Mouse (Mus musculus) spleen, postnatal 14 days (tissue): ENCODE measurements around the gene Psmb8.

Source experiments
- DNase-seq, 2 experiments: peaks; one replicate each; pipeline ENCODE4 v3.0.0; 2021 to 2022; ENCODE audit warnings: low spot score in 2 of 2

Gene Psmb8

GRCm38 (mm10) chr17:34193468-34193867 is 4.1 kb upstream of the Psmb8 start:
- no peak for DNase-seq

DNA sequence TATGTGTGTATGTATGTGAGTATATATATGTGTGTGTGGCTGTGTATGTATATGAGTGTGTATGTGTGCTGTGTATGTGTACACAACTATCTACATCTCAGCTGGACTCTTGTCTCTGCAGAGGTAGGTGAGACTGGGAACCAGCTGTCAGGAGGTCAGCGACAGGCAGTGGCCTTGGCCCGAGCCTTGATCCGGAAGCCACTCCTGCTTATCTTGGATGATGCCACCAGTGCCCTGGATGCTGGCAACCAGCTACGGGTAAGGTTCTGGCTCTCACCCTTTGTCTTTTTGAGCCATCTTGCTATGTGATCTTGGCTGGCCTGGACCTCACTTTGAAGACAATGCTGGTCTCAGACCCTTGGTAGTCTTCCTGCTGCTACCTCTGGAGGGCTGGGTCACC is 2.8 kb upstream of the Psmb8 start:
- no peak for DNase-seq

- DNase-seq, result peak; percentile 47 to 60
Observed at GRCm38 (mm10) chr17:34196491-34196890, 1.0 kb upstream of the Psmb8 start.

DNA sequence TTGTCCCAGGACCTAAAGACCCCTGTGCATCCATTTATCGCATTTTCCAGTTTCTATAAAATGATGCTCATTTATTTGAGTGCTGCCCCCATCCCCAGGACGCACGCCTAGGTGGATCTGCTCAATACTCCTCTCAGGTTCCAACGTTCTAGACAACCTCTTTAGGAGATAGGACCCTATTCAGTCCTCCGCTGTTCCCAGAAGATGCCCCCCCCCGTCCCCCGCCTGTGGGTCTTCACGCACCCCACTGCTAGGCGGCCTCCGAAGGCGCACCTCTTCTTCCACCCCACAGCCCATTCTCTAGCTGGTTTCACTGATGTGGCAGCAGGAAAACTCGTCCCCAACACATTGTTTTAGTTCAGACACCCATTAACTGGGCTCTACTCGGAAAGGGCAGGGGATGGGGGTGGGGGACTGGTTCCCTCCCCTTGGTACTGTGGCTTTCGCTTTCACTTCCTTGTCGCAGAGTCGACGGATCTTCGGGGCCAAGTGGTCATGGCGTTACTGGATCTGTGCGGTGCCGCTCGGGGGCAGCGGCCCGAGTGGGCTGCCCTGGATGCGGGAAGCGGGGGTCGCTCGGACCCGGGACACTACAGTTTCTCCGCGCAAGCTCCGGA is 491 bp downstream of the Psmb8 start:
- peak; percentile 40 to 66 for DNase-seq

DNA sequence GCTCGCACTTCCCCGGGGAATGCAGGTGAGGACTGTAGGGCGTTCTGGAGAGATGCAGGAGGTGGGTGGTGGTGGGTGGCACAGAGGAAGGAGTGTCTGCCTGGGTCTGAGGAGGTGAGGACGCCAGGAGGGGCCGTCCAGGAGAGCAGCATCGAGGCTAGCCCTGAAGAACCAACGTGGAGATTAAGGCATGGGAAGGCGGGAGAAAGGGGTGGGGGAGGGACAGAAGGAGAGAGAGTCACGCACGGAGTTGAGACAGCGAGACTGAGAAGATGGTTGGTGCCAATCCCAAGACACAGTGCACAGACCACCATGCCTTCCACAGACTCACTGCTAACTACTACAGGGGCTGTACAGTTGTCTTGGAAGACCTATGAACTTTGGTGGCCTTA is 996 bp downstream of the Psmb8 start:
- no peak for DNase-seq

DNA sequence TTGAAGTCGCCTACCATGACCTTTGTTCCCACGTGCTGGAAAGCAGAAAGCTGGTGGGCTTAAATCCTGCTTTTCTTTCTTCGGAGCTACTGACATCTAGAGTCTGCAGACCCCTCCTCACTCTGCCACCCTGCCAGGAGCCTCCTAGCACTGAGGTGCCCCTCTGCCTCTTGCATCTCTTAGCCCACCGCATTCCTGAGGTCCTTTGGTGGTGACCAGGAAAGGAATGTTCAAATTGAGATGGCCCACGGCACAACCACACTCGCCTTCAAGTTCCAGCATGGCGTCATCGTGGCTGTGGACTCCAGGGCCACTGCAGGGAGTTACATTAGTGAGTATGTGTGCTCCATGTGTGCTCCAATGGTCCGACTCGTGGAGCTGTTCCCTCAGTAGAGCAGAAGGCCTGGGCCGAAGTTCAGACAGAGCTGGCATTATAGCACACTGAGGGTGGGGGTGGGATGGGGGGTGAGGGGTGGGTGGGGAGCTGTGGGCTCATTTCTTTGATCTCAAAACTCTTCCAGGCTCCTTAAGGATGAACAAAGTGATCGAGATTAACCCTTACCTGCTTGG is 1.6 kb downstream of the Psmb8 start:
- no peak for DNase-seq

DNA sequence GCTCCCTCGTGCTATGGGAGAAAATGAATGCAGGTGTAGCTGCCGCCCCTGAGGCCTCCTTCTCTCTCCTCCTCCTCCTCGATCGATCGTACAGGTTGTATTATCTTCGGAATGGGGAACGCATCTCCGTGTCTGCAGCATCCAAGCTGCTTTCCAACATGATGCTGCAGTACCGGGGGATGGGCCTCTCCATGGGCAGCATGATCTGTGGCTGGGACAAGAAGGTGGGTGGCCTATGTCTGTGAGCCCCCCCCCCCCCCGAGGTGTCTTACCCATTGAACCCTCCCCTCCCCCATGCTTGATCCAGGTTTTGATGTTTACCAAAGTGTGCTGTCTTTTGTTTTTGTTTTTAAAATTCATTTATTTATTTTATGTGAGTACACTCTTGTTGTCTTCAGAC is 2.5 kb downstream of the Psmb8 start:
- no peak for DNase-seq

- no peak for DNase-seq
Observed at GRCm38 (mm10) chr17:34200772-34201505, 3.4 kb downstream of the Psmb8 start.

- DNase-seq, result no peak
Observed at GRCm38 (mm10) chr17:34201506-34202055, 4.1 kb downstream of the Psmb8 start.

- no peak for DNase-seq
Observed at GRCm38 (mm10) chr17:34202760-34203442, 5.4 kb downstream of the Psmb8 start.

GRCm38 (mm10) chr17:34203444-34203843 is 5.9 kb downstream of the Psmb8 start, which contains the start of gene Tap2:
Tap2 (plus strand) TSS chr17:34203527.
- no peak for DNase-seq

DNA sequence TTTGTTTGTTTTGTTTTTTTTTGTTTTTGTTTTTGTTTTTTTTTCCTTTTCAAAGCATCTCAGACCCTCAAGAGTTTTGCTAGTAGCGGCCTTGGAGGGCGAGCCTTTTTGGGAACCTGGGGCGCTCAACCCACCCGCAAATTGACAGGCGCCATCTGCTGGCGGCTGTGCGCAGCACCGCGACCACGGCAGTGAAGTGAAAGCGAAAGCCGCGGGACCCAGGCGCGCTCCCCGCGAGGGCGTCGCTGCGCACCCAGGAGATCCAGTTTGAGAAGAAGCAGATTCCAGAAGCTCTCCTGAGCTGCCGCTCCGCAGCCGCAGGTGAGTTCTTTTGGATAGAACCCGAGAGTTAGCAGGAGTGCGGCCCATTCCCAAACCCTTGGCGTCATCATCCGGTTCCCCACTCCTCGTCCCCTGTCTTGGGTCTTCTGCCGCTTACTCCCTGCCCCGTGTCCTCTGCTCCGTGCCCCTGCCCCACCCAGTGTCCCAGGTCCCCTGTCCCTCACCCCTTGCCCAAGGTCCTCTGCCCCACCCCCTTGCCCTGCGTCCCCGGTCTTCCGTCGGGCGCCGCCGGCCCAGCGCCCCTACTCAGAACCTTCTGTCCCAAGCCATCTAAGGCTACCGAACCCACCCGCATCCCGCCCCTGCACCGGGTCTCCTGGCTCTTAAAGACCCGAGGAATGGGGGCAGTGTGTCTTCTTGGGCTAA is 6.9 kb downstream of the Psmb8 start:
- peak; percentile 89 to 94 for DNase-seq

DNA sequence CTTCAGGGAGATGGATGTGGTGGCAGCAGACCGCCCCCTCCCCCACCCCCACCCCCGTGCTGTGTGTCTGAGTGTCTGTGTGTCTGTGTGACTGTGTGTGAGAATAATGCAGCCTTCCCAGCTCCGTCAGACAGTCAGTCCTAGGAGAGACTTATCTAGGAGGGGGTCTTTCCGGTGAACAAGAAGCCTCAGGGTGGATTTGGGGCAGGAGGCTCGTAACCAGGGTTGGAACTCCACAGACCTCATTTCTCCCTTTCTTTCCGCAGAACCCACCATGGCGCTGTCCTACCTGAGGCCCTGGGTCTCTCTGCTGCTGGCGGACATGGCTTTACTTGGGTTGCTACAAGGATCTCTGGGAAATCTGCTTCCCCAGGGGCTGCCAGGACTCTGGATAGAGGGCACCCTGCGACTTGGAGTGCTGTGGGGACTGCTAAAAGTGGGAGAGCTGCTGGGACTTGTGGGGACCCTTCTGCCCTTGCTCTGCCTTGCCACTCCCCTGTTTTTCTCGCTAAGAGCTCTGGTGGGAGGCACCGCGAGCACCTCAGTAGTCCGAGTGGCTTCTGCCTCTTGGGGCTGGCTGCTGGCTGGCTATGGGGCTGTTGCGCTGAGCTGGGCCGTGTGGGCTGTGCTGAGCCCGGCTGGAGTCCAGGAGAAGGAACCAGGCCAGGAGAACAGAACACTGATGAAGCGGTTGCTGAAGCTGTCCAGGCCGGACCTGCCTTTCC is 7.7 kb downstream of the Psmb8 start:
- DNase-seq, result no peak

DNA sequence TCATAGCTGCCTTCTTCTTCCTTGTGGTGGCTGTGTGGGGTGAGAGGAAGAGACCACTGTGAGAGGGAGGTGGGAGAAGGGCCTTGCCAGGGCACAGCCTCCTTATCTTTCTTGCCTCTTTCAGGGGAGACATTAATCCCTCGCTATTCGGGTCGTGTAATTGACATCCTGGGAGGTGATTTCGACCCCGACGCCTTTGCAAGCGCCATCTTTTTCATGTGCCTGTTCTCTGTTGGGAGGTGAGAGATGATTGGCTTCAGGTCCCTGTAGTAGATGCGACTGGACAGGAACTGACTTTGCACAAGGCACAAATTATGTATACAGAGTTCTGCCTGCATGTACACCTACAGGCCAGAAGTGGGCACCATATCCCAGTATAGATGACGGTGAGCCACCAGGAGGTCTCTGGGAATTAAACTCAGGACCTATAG is 8.2 kb downstream of the Psmb8 start:
- DNase-seq, result no peak

- no peak for DNase-seq
Observed at GRCm38 (mm10) chr17:34206731-34207130, 9.2 kb downstream of the Psmb8 start.

- peak in 1 of 2 experiments; percentile 2 for DNase-seq
Observed at GRCm38 (mm10) chr17:34207456-34207855, 9.9 kb downstream of the Psmb8 start.

- DNase-seq, result peak in 1 of 2 experiments; percentile 0
Observed at GRCm38 (mm10) chr17:34207866-34208265, 10.3 kb downstream of the Psmb8 start.

- no peak for DNase-seq
Observed at GRCm38 (mm10) chr17:34208421-34208820, 10.9 kb downstream of the Psmb8 start.

GRCm38 (mm10) chr17:34209680-34210079 is 12.2 kb downstream of the Psmb8 start:
- no peak for DNase-seq

DNA sequence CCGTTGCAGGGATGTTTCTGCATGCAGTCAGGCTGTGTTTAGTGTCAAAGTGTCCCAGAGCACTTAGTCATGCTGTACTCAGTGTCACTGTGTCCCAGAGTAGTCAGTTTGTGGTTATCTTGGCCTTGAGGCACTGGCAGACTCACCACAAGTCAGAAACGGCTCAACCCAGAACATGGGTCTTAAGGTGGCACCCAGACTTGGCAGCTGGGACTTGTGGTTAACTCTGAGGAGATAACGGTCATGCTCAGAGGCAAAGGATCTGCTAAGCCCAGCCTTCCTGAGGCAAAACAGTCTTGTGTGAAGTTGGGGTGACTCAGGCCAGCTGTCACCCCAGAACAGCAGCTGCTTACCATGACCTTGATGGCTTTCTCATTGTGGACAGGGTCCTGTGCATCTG is 13.1 kb downstream of the Psmb8 start:
- peak in 1 of 2 experiments; percentile 5 for DNase-seq
